Mouse (Mus musculus): ENCODE measurements around the gene Zer1.
"Not testable (repeated sequence)": the region's sequence is repeated elsewhere in the genome, so short reads cannot be mapped to it uniquely, and the experiment has no call there.

The Zer1 gene

GRCm38 (mm10) chr2:30124472-30125274 lies at the start of gene Zer1:
Gene Zer1 (minus strand): TSS chr2:30124585.
- peak; percentile 80 for DNase-seq (ENCODE audit: low spot score)

GRCm38 (mm10) chr2:30173541-30174240 lies 49.3 kb upstream of the Zer1 start:
- no peak for DNase-seq (ENCODE audit: low spot score)

- no peak for DNase-seq (ENCODE audit: low spot score)
Measured at GRCm38 (mm10) chr2:30171997-30172382, 47.6 kb upstream of the Zer1 start.

- peak; percentile 75 for DNase-seq (ENCODE audit: low spot score)
Measured at GRCm38 (mm10) chr2:30171371-30171996, 47.1 kb upstream of the Zer1 start, which contains the start of gene Endog. Gene Endog (plus strand): TSS chr2:30171493.

GRCm38 (mm10) chr2:30166677-30167076 lies 42.3 kb upstream of the Zer1 start:
- no peak for DNase-seq (ENCODE audit: low spot score)

- DNase-seq (ENCODE audit: low spot score) = no peak
Measured at GRCm38 (mm10) chr2:30164340-30164932, 40.1 kb upstream of the Zer1 start.

- DNase-seq (ENCODE audit: low spot score) = no peak
Measured at GRCm38 (mm10) chr2:30161809-30162208, 37.4 kb upstream of the Zer1 start.

GRCm38 (mm10) chr2:30159871-30160270 lies 35.5 kb upstream of the Zer1 start:
- DNase-seq (ENCODE audit: low spot score) = not testable (repeated sequence)

GRCm38 (mm10) chr2:30152616-30153015 lies 28.2 kb upstream of the Zer1 start:
- no peak for DNase-seq (ENCODE audit: low spot score)

GRCm38 (mm10) chr2:30151840-30152239 lies 27.5 kb upstream of the Zer1 start:
- no peak for DNase-seq (ENCODE audit: low spot score)

- DNase-seq (ENCODE audit: low spot score) = no peak
Measured at GRCm38 (mm10) chr2:30147466-30147865, 23.1 kb upstream of the Zer1 start.

GRCm38 (mm10) chr2:30144436-30144835 lies 20.1 kb upstream of the Zer1 start:
- no peak for DNase-seq (ENCODE audit: low spot score)

- not testable (repeated sequence) for DNase-seq (ENCODE audit: low spot score)
Measured at GRCm38 (mm10) chr2:30140021-30140420, 15.6 kb upstream of the Zer1 start.

GRCm38 (mm10) chr2:30136458-30136857 lies 12.1 kb upstream of the Zer1 start:
- no peak for DNase-seq (ENCODE audit: low spot score)

- no peak for DNase-seq (ENCODE audit: low spot score)
Measured at GRCm38 (mm10) chr2:30134928-30135620, 10.7 kb upstream of the Zer1 start.

GRCm38 (mm10) chr2:30134378-30134711 lies 10.0 kb upstream of the Zer1 start:
- DNase-seq (ENCODE audit: low spot score) = no peak

GRCm38 (mm10) chr2:30133613-30134377 lies 9.4 kb upstream of the Zer1 start, which contains the start of gene Tbc1d13:
Gene Tbc1d13 (plus strand): TSS chr2:30133746.
- peak; percentile 97 for DNase-seq (ENCODE audit: low spot score)

- DNase-seq (ENCODE audit: low spot score) = no peak
Measured at GRCm38 (mm10) chr2:30132801-30133612, 8.6 kb upstream of the Zer1 start.

- not testable (repeated sequence) for DNase-seq (ENCODE audit: low spot score)
Measured at GRCm38 (mm10) chr2:30131240-30131639, 6.9 kb upstream of the Zer1 start.

- no peak for DNase-seq (ENCODE audit: low spot score)
Measured at GRCm38 (mm10) chr2:30130156-30130555, 5.8 kb upstream of the Zer1 start.
